Mouse (Mus musculus): ENCODE measurements at regions not wholly inside any gene's neighbourhood (a gene's known extent, or its start where the extent isn't known, plus 50 kb on each side); places are given as distances from the start of the nearest gene placed in this dataset.

DNA sequence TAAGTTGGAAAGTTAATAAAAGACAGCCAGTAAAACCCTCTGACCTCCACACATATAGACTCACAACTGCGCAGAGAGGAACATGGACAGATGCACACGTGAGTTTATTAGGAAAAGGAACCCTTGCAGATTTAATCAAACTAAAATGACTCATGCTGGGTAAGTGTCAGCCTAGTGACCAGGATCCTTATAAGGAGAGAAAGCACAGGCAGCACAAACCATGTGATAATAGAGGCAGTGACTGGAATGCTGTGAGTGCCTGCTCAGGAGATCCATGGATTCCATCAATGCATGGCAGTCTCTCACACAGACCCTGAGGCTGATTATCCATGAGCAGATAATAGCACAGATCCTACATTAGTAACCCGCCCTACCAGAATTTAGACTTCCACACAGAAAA, 162.2 kb upstream of the Mbnl1 start:
- DNase-seq (ENCODE audit: low read depth, low spot score): peak; percentile 27

DNA sequence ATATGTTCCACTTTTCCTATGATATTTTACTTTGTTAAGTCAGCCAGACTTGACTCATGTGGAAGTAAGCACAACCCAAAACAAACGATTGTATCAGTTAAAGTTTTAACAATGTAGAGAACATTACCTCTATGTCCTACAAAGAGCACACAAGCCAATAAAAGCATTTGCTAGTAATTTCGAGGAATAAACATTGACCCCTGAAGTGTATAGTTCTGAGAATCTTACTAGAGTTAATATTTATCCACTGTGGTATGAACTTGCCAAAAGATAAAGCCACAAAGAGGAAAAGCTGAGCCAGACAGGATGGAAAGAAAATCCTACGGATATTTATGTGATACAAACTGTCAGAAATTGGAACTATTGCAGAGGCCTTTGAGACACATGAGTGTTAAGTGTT, 161.5 kb upstream of the Mbnl1 start:
- no peak for DNase-seq (ENCODE audit: low read depth, low spot score)

DNA sequence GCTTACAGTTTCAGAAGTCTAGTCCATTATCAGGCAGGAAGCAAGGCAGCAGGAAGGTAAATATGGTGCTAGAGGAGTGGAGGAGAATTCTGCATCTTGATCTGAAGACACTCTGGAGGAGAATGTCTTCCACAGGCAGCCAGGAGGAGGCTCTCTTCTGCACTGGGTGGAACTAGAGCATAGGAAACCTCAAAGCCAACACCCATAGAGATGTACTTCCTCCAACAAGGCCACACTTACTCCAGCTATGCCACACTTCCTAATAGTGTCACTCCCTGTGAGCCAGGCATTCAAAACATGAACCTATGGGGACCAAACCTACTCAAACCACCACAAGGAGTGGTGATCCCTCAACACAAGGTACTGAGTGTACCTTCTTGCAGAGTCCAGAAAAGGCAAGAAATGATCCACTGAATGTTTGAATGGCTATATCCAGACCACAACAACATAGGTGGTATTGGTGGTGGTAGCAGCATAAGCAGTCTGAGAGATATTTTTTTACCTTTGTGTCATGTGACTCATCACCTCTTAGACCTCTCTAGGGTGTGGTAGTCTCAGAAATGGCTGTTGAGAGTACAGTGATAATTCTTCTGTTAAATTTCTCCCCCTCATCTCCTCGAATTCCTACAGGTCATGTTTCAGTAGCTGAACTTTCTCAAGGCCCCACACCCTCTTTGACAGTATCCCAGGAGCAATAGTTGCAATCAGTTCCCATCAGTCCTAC, 152.3 kb upstream of the Mbnl1 start:
- peak; percentile 41 for DNase-seq (ENCODE audit: low read depth, low spot score)

DNA sequence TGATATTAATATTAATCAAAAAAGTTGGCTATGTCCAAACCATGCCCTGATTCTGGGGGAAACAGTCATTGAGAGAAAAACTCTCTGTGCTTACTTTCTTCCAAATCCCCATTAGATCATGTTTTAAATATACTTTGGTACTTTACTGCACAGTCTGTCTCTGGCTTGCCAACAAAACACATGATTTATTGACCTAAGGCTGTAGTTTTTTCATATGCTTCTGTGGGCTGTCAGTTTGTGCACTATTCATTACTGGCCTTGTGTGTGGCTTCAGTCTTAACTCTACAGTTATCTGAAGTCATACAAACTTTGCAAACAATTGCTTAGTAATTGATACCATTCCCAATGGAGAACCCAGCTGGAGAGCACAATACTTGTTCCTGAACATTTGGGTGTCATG, 149.1 kb upstream of the Mbnl1 start:
- peak; percentile 43 for DNase-seq (ENCODE audit: low read depth, low spot score)

DNA sequence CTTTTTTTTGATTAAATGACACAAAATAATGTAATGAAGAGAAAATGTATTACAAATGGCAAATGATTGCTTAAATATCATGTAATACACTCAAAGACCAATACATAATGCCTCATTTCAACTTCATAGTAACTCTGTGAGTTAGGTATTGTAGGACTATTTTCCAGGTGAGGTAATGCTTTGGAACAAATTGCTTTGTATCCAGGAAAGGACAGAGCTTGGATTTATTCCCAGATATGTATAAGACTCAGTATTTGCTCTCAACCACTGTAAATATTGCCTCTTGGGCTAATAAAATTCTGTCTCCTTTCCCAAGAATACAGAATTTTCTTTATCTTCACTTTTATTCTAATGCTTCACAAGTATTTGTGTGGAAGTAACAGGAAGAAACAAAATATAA, 148.2 kb upstream of the Mbnl1 start:
- no peak for DNase-seq (ENCODE audit: low read depth, low spot score)

DNA sequence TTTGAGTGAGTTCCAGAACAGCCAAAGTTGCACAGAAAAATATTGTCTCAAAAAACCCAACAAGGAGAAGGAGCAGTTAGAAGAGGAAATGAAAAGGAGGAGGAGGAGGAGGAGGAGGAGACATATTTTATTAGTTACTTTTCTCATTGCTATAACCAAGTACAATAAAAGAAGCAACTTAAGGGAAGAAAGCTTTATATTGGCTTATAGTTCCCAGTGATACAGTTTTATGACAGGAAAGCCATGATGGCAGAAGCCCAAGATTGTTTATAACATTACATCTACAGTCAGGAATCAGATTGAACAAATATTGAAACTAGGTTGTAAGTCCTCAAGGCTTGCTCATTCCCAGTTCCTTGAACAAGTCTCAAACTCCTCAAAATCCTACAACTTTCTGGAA, 147.7 kb upstream of the Mbnl1 start:
- DNase-seq (ENCODE audit: low read depth, low spot score): no peak

DNA sequence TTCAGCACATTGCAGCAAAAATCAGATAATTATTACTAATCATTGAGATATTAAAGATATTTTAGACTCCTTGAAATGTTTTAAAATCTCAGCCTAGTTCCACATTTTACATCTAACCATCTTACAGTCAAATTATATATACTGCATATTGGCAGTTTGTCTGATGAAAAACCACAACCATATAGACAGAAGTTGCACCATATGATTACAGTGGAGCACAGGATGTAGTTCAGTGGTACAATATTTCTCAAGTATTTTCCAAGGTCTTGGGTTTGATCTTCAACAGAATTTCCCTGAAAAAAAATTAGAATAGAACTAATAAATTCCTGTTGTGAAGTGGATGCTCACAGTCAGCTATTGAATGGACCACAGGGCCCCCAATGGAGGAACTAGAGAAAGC, 140.2 kb upstream of the Mbnl1 start:
- DNase-seq (ENCODE audit: low read depth, low spot score): no peak

DNA sequence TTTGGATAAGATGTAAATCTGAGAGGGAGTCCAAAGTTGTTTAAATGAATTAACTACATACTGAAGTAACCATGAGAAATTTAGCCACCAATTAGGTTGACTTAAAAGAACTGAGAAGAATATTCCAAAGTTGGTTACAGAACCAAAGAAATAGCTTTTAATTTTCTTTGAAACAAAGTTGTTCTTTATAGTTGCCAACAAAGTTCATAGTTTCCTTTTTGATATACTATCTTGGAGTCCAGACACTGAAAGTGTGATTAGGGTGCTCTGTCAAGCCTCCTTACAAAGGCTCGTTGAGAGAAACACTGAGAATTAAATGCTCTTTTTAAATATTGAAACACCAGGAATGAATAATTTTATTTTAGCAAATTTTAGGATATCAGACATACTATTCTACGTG, 139.0 kb upstream of the Mbnl1 start:
- no peak for DNase-seq (ENCODE audit: low read depth, low spot score)

DNA sequence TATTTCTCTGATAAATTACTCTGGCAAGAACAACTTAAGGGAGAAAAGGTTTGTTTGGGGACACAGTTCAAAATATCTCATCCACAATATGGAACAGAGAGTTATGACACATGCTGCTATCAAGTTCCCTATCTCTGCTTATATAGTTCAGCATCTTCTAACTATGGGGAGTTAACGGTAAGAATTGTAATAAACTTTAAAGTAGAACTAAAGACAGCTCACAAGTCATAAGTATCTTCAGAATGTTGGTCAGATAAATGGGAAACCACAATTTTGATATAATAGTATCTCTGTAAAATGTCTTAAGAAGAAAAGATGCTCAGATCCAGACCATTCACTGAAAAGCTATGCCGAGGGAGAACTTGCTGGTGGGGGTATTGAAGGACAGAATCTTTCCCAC, 138.5 kb upstream of the Mbnl1 start:
- DNase-seq (ENCODE audit: low read depth, low spot score): no peak

DNA sequence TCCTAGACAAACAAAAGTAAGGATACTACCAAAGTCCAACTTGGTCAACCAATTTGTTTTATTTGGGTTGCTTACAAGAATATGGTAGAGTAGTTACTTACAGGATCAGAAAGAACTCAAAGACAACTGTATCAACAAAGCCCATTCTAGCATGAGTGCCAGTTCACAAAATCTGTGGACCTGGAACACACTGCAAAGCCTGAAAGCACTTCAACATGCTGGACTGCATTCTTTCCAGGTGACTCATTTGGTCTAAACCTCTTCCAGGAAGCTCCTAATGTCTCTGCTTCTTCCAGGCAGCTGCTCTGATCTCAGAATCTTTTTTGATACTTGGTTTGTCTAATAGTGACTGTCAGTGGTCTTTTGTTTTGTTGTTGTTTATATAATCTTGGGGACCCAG, 126.2 kb upstream of the Mbnl1 start:
- DNase-seq (ENCODE audit: low read depth, low spot score): peak; percentile 97

DNA sequence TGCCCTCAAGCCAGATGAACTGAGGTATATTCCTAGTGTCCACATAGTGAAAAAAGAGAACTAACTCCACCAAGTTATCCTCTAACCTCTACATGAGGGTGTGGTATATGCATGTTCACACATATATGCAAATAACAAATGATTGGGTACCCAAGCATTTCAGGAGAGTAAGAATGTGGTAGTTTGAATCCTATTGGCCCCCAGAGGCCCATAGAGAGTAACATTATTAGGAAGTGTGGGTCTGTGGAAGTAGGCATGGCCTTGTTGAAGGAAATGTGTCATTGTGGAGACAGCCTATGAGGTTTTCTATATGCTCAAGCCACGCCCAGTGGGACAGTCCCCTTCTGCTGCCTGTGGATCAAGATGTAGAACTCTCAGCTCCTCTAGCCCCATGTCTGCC, 125.6 kb upstream of the Mbnl1 start:
- DNase-seq (ENCODE audit: low read depth, low spot score): peak; percentile 38

DNA sequence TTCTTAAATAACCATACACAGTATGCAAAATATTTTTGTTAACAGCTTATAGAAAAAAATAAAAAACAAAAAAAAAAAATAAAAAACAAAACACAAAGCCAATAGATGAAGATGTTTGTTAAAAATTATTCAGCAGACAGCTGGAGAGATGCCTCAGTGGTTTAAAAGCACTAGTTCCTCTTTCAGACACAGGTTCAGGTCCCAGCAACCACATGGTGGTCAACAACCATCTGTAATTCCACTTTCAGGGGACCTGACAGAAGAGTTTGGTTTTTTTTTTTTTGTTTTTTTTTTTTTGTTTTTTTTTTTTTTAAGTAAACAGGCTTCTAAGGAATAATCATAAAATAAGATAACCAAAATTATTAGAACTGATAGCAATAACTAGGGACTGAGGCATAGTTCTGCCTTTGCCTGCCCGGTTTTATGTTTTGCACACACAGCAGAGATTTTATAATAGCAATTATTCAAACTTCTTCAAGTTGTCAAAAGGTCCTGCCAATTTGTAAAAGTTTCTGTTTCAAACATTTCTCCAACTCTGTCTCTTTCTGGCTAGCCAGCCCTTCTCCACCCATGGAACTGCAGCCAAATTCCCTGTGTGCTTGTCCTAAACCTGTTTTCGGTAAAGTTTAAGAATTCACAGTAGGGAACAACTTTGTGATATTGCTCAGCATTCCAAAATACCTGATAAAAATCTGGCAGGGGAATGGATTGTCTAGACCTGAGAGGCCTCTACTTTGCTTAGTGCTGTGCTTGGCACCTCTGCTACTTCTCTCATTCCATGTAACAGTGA, 101.3 kb upstream of the Mbnl1 start:
- DNase-seq (ENCODE audit: low read depth, low spot score): peak; percentile 31

DNA sequence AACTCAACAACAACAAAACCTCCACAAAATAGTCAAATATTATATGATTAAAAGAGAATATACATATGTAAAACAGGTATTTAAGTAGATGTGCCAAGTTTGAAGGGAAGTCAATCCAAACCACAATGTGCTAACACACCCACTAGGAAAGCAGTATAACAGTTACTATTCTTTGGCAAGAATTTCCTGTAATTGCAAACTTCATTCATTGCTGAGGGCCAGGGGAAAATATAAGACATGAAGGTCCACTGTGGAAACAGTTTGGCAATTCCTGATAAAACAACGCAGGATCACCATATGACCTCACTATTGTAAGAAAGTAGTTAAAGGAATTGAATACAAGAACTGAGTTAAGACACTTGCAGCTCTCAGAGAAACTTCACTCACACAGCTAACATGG, 99.0 kb upstream of the Mbnl1 start:
- DNase-seq (ENCODE audit: low read depth, low spot score): no peak

DNA sequence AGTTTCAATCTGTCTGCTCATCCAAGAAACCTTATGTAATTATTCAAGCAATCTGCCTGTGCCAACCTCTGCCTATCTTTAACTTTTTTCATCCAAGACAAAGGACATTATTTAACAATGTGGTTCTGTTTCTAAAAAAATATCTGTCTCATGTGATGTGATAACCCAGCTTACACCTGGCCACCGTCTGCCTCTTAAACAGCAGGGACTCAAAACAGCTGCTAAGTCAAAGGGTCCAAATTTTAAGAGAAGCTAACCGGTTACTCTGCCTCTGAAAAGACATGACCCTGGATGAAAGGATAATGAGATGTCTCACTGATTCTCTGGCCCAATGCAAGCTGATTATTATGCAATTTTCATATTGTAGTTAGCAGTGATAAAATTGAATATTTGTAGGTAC, 84.0 kb upstream of the Mbnl1 start:
- no peak for DNase-seq (ENCODE audit: low read depth, low spot score)

DNA sequence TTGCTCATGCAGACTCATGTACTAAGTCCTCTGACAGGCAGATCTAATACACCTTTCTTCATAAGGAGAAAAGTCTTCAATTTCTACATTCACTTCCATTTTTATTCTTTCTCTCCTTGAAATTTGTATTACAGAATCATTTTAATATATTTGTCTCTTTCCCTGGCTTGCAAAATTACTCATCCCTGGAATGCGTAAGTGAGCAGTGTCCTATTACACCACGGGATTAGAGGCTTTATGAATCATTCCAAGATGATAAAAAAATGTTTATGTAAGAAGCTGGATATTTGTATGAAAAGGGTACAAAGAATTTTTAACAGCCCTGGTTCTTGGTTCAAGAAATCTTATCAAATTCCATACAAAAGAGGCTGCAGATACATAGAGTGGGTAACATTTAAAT, 83.6 kb upstream of the Mbnl1 start:
- peak; percentile 89 for DNase-seq (ENCODE audit: low read depth, low spot score)

DNA sequence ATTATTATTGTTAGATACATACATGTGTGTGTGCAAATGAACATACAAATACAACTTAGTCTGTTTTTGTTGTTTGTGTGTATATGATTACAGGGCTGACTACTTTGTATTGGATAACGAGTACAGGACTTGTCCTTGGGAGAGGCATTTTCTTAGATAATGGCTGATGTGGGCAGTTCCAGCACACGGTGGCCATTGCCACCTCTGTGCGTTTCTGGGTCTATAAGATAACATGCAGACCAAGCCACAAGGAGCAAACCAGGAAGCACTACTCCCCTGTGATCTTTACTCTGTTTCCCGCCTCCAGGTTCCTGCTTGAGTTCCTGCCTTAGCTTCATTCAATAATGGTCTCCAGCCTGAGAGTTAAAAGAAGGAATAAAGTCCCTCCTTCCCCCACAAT, 77.3 kb upstream of the Mbnl1 start:
- DNase-seq (ENCODE audit: low read depth, low spot score): no peak

DNA sequence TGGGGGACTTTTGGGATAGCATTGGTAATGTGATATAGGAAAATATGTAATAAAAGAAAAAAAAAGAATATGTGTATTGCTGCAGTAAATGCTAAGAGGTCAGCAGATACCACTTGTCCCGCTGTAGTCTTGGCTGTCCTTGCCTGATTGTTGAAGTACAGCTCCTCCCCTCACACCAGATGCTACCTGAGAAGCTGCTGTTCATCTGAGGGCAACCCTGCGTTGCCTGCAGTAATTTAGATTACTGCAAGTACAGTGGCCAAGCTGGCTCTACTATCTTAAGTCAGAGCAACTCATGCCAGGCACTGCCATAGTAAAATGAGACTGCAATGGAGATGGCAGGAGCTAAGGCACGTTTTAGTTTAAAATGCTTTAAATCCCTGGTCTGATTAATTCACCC, 75.7 kb upstream of the Mbnl1 start:
- DNase-seq (ENCODE audit: low read depth, low spot score): no peak

DNA sequence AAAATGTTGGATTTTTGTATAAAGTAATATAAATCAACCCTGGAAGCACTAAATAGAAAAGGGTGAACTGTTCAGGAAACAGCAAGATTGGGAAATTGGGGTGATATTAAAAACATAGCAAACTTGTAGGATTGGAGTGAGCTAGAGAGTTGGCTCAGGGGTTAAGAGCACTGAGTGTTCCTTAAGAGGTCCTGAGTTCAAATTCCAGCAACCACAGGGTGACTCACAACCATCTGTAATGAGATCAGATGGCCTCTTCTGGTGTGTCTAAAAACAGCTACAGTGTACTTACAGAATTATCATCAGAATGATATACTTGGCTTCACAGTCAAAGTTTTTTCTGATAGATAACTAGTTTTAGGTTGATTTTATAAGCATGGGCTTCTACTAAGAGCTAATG, 73.8 kb upstream of the Mbnl1 start:
- peak; percentile 75 for DNase-seq (ENCODE audit: low read depth, low spot score)

DNA sequence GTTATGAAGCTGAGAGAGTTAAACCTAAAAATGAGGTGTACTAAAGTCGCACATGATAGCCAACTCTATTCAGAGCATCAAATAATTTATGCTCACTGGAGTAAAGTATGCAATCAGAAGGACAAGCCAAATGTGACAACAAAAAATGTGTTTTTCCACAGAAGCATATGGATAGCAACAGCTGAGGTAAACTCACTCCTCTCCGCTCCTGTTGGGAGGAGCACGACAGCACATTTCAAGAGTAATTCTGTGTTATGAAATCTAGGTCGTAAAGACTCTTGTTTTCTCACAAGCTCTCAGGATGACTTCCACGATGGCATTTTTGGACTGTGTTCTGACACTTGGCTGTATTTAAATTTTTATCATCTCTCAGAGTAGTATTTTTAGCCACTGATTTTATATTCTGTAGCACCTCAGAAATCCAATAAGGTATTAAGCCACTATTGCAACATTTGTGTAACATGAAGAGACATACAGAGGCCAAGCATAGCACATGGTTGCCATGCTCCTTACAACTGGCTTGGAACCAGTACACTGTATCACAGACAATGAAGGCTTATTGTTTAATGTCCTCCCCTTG, 70.3 kb upstream of the Mbnl1 start:
- DNase-seq (ENCODE audit: low read depth, low spot score): peak; percentile 12

DNA sequence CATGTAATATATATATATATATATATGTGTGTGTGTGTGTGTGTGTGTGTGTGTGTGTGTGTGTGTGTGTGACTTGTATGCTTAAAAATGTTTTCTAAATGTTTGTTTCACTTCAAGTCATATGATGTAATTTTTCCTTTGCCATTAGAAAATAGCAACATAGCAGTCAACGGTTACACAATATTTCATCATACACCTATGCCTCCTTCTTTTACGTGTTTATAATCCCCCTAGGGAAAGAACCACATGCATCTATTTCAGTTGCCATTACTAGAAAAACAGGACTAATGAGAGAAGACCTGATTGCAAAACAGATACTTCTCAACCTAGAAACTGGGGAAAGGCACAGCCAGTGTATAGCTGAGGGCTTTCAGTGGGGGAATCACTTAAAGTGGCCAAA, 65.2 kb upstream of the Mbnl1 start:
- DNase-seq (ENCODE audit: low read depth, low spot score): peak; percentile 77

DNA sequence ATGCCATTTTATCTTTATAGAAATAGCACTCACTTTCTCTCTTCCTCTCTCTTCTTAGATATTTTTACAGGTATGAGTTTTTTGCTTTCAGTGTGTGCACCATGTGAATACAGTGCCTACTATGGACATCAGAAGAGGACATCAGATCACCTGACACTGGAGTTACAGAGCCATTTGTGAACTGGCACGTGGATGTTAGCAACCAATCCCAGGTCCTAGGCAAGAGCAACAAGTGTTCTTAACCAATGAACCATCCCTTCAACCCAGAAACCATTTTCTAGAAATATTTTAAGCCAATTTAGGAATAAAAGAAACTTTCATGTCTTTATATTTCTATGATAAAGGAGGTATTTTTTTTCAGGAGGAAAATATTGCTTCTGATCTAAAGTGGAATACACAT, 64.7 kb upstream of the Mbnl1 start:
- DNase-seq (ENCODE audit: low read depth, low spot score): peak; percentile 27

DNA sequence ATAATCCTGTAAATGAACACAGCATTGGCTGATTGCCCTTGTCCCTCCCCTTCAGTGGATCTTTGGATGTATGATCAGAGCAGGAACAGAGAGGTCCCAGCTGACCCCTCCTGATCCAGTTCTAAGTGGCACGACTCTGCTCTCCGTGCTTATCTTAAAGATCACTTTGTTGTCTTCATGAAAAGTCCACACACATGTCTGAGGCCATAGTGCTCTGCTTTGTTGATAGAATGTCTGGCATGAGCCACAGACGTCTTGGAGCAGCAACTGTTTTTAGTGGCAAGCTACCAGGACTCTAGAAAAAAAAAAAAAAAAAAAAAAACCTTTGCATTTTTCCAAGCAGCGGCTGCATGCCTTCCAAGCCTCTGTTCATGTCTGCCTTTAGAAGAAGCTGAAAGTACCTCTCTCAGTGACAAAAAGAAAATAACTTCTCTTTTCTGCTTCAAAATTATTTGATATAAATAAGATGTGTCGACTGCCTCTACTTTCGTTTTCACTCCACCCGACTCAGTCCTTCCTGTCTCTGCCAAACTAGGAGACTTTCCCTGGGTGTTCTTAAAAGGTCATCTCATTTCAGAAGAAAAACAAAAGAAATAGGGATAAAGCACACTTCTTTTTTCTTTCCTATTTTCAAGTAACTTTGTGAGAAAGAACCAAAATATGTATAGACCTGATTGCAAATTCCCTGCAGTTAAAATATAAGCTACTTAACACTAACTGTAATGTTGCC, 63.9 kb upstream of the Mbnl1 start:
- DNase-seq (ENCODE audit: low read depth, low spot score): peak; percentile 87
